Comparison of ENCODE assay signal across 14 mouse cellular contexts in genomic region chr2:3128910-3129309, GRCm38 (mm10). TPM values are rescaled to one million over a fixed set of nuclear protein-coding genes. Genes with fewer than 3 reads are reported as not detected.
DNase-seq lines count a peak whose midpoint lies in the region; ATAC-seq lines count a peak whose summit lies in the region.
"Had no signal": no experiment of that assay in that cellular context is flagged by ENCODE, and none has a peak within 500 bp of the region (broad histone marks: within the 10 kb centered on the region; RNA-seq: fewer than 3 reads in every experiment).

No protein-coding gene starts in this region.

- no peaks in the 10 kb centered on the region for H3K36me3 ChIP-seq in intestine, embryonic 16.5 days (ENCODE audit: control insufficient read depth, insufficient read depth, low read length)
- H3K36me3 ChIP-seq: forebrain, embryonic 12.5 days; hindbrain, embryonic 10.5 days; neural tube, embryonic 15.5 days had no signal

- peaks cover 18% of the 10 kb centered on the region for H3K4me1 ChIP-seq in intestine, embryonic 16.5 days (ENCODE audit: control insufficient read depth, insufficient read depth, low read length)

- no peaks in the 10 kb centered on the region for H3K9me3 ChIP-seq in intestine, embryonic 16.5 days (ENCODE audit: control insufficient read depth, low read length)
- H3K9me3 ChIP-seq: forebrain, embryonic 12.5 days; hindbrain, embryonic 10.5 days; neural tube, embryonic 15.5 days had no signal

- peak; percentile 86 for ATAC-seq in intestine, embryonic 16.5 days

- peak overlapping the region; percentile 18 for H3K27ac ChIP-seq in intestine, embryonic 16.5 days (ENCODE audit: low read length)
- H3K27ac ChIP-seq: forebrain, embryonic 12.5 days; hindbrain, embryonic 10.5 days; neural tube, embryonic 15.5 days had no signal

- no peaks in the 10 kb centered on the region for H3K27me3 ChIP-seq in intestine, embryonic 16.5 days (replicated peaks; ENCODE audit: control insufficient read depth, insufficient read depth, low read length)
- H3K27me3 ChIP-seq: forebrain, embryonic 12.5 days; neural tube, embryonic 15.5 days had no signal

- no peak overlapping the region for H3K9ac ChIP-seq in intestine, embryonic 16.5 days (ENCODE audit: low read depth, low read length)
- H3K9ac ChIP-seq: forebrain, embryonic 12.5 days; neural tube, embryonic 15.5 days had no signal

- DNase-seq in heart, adult 11 months, result peak; percentile 95
- no peak for DNase-seq in heart, postnatal 4 days
- peak; percentile 56 for DNase-seq in 3T3-L1 (ENCODE audit: low read depth, low spot score)
- peak; percentile 68 to 85 for DNase-seq in kidney, postnatal 25 days
- no peak for DNase-seq in right cerebral cortex, postnatal 10 days (ENCODE audit: low spot score in 2 of 2)
- DNase-seq in thymus, adult 18-20 months, result no peak
- DNase-seq in gastrocnemius, postnatal 25 days, result no peak
- DNase-seq: gastrocnemius, postnatal 36 days; lung, postnatal 10 days; thymus, postnatal 14 days had no signal

- no peak overlapping the region for H3K4me3 ChIP-seq in intestine, embryonic 16.5 days (ENCODE audit: low read length)
- H3K4me3 ChIP-seq: forebrain, embryonic 12.5 days; hindbrain, embryonic 10.5 days; neural tube, embryonic 15.5 days had no signal

- WGBS in intestine, embryonic 16.5 days, result 51% methylated on average over 2 of the region's 2 CpGs

- no peak overlapping the region for H3K4me2 ChIP-seq in intestine, embryonic 16.5 days (ENCODE audit: low read depth, low read length)
- H3K4me2 ChIP-seq: forebrain, embryonic 12.5 days; neural tube, embryonic 15.5 days had no signal

RNA-seq across cellular contexts. Expression of gene Fam171a1, which starts 14.9 kb away (rescaled TPM):
- total RNA-seq in heart, postnatal 4 days (2021), result 10 to 100 TPM; 36.0 to 36.5 TPM
- 19.4 and 21.3 TPM in 2 replicates for polyA plus RNA-seq in intestine, embryonic 16.5 days (2015; fragmentation: Nextera tagmentation; extraction: Ambion mirVana)
- 1 to 10 TPM; 3.9 to 4.7 TPM for total RNA-seq in gastrocnemius, postnatal 25 days (2021)

Comparison
In these comparisons a context has a peak if more than half of its experiments do, and no peak if none do; other contexts are left out.
1. DNase-seq: peak in heart, adult 11 months (single experiment), 3T3-L1 (single experiment) and kidney, postnatal 25 days (2 of 2); none in heart, postnatal 4 days (single experiment), right cerebral cortex, postnatal 10 days (0 of 2), thymus, adult 18-20 months (0 of 2) and gastrocnemius, postnatal 25 days (single experiment).
2. RNA of gene Fam171a1, which starts 14.9 kb away (total RNA-seq): 36.0 to 36.5 TPM in heart, postnatal 4 days; 3.9 to 4.7 TPM in gastrocnemius, postnatal 25 days; every median in the first group is over 4 times any median in the second.